Mouse (Mus musculus) MEL (cell line): ENCODE results near the gene Lrrc4. TPM values are rescaled to one million over a fixed set of nuclear protein-coding genes. Genes with fewer than 3 reads are reported as not detected.

Source experiments
- DNase-seq: peaks from one replicate; pipeline ENCODE4 v3.0.0; 2011; ENCODE audit warnings: low read depth, low spot score
- H3K27ac ChIP-seq: 2 replicates; pipeline ENCODE4 v1.5.1; 2012; ENCODE audit warnings: low read depth, mild to moderate bottlenecking, control low read depth, low read length, moderate library complexity; ENCODE audit not compliant: control insufficient read depth
- H3K27me3 ChIP-seq, 2 experiments: fragments of 150-350 bp in 1 of 2; sonication (generic) in 1 of 2; 2 replicates each; pipeline ENCODE4 v1.6.1; 2012; ENCODE audit warnings: low read length in 2 of 2, mild to moderate bottlenecking in 2 of 2, improper control_type of control experiment in 1 of 2, moderate library complexity in 1 of 2; ENCODE audit not compliant: insufficient read depth in 2 of 2, control insufficient read depth in 1 of 2
- H3K36me3 ChIP-seq, 2 experiments: 2 replicates each; pipeline ENCODE4 v1.6.1; 2012 to 2014; ENCODE audit warnings: low read length in 2 of 2, improper control_type of control experiment in 1 of 2, inconsistent platforms in 1 of 2, mild to moderate bottlenecking in 1 of 2; ENCODE audit not compliant: insufficient read depth in 2 of 2, control insufficient read depth in 1 of 2
- H3K4me1 ChIP-seq, 2 experiments: fragments of 150-350 bp in 1 of 2; sonication (generic) in 1 of 2; 2 replicates each; pipeline ENCODE4 v1.6.1; 2012; ENCODE audit warnings: low read length in 2 of 2, improper control_type of control experiment in 1 of 2, mild to moderate bottlenecking in 1 of 2; ENCODE audit not compliant: insufficient read depth in 2 of 2, control insufficient read depth in 1 of 2
- H3K4me3 ChIP-seq, 2 experiments: fragments of 150-350 bp in 1 of 2; sonication (generic) in 1 of 2; 2 replicates each; pipeline ENCODE4 v1.5.1; 2012; ENCODE audit warnings: low read depth in 2 of 2, low read length in 2 of 2, mild to moderate bottlenecking in 2 of 2, moderate library complexity in 2 of 2, control low read depth in 1 of 2, improper control_type of control experiment in 1 of 2; ENCODE audit not compliant: control insufficient read depth in 1 of 2, insufficient read depth in 1 of 2
- H3K79me2 ChIP-seq: 2 replicates; pipeline ENCODE4 v1.6.1; 2012; ENCODE audit warnings: mild to moderate bottlenecking, low read length, moderate library complexity; ENCODE audit not compliant: control insufficient read depth, poor library complexity, insufficient read depth
- H3K9ac ChIP-seq: 2 replicates; pipeline ENCODE4 v1.6.1; 2012; ENCODE audit warnings: low read depth, mild to moderate bottlenecking, control low read depth, low read length, moderate library complexity; ENCODE audit not compliant: control insufficient read depth, poor library complexity, severe bottlenecking
- H3K9me3 ChIP-seq: fragments of 150-350 bp; sonication (generic); replicated peaks from 2 replicates; pipeline ENCODE4 v1.6.1; 2012; ENCODE audit warnings: mild to moderate bottlenecking, low read length, improper control_type of control experiment, moderate library complexity; ENCODE audit not compliant: insufficient read depth
- BHLHE40 ChIP-seq: IDR thresholded peaks from 2 replicates; pipeline ENCODE4 v1.6.1; 2012; ENCODE audit warnings: low read depth, mild to moderate bottlenecking, inconsistent platforms, low read length, improper control_type of control experiment, borderline replicate concordance
- CHD2 ChIP-seq: IDR thresholded peaks from 2 replicates; pipeline ENCODE4 v1.6.1; 2011; ENCODE audit warnings: low read length, improper control_type of control experiment
- E2F4 ChIP-seq: IDR thresholded peaks from 2 replicates; pipeline ENCODE4 v1.6.1; 2011; ENCODE audit warnings: low read depth, low read length, improper control_type of control experiment, borderline replicate concordance
- GATA1 ChIP-seq: IDR thresholded peaks from 2 replicates; pipeline ENCODE4 v1.6.1; 2011; ENCODE audit warnings: low read depth, low read length, improper control_type of control experiment
- MAFK ChIP-seq: IDR thresholded peaks from 2 replicates; pipeline ENCODE4 v1.6.1; 2011; ENCODE audit warnings: low read depth, mild to moderate bottlenecking, low read length, improper control_type of control experiment, borderline replicate concordance
- MXI1 ChIP-seq: IDR thresholded peaks from 2 replicates; pipeline ENCODE4 v1.6.1; 2011; ENCODE audit warnings: mild to moderate bottlenecking, low read depth, low read length, improper control_type of control experiment
- RAD21 ChIP-seq: IDR thresholded peaks from 2 replicates; pipeline ENCODE4 v1.6.1; 2011; ENCODE audit warnings: mild to moderate bottlenecking, low read depth, low read length, improper control_type of control experiment
- SMC3 ChIP-seq: IDR thresholded peaks from 2 replicates; pipeline ENCODE4 v1.6.1; 2011; ENCODE audit warnings: low read depth, low read length, improper control_type of control experiment
- TAL1 ChIP-seq: IDR thresholded peaks from 2 replicates; pipeline ENCODE4 v1.6.1; 2012; ENCODE audit warnings: mild to moderate bottlenecking, inconsistent platforms, low read length, moderate library complexity, mixed read lengths
- UBTF ChIP-seq: IDR thresholded peaks from 2 replicates; pipeline ENCODE4 v1.6.1; 2012; ENCODE audit warnings: low read depth, mild to moderate bottlenecking, inconsistent platforms, low read length, improper control_type of control experiment, moderate library complexity, borderline replicate concordance; ENCODE audit not compliant: insufficient read depth
- USF2 ChIP-seq, 2 experiments: IDR thresholded peaks; 2 replicates each; pipeline ENCODE4 v1.6.1; 2011 to 2012; ENCODE audit warnings: improper control_type of control experiment in 2 of 2, low read length in 2 of 2, borderline replicate concordance in 1 of 2, inconsistent platforms in 1 of 2, low read depth in 1 of 2, mild to moderate bottlenecking in 1 of 2; ENCODE audit not compliant: insufficient read depth in 1 of 2
- ZC3H11A ChIP-seq: IDR thresholded peaks from 2 replicates; pipeline ENCODE4 v1.6.1; 2012; ENCODE audit warnings: low read depth, mild to moderate bottlenecking, inconsistent platforms, low read length, improper control_type of control experiment
- ZMIZ1 ChIP-seq: IDR thresholded peaks from 2 replicates; pipeline ENCODE4 v1.6.1; 2012; ENCODE audit warnings: low read depth, mild to moderate bottlenecking, inconsistent platforms, low read length, improper control_type of control experiment, moderate library complexity
- ZNF384 ChIP-seq: IDR thresholded peaks from 2 replicates; pipeline ENCODE4 v1.6.1; 2012; ENCODE audit warnings: low read depth, mild to moderate bottlenecking, inconsistent platforms, low read length, improper control_type of control experiment
- polyA plus RNA-seq, 2 experiments: library from polyadenylated mRNA; stranded (reverse) in 1 of 2; unstranded in 1 of 2; fragments of >175 nt in 1 of 2; fragments of >200 nt in 1 of 2; gene quantifications; 2 replicates each; pipeline versions ENCODE4 v1.2.1 to v1.2.4; 2012; ENCODE audit warnings: low replicate concordance in 2 of 2, low read depth in 1 of 2; ENCODE audit not compliant: insufficient read length in 2 of 2, insufficient read depth in 1 of 2, missing spikeins in 1 of 2
- total RNA-seq: library from RNA; depleted of rRNA; stranded (reverse); fragments of 300-350 nt; gene quantifications from 2 replicates; pipeline ENCODE4 v1.2.3, GENCODE M21; 2012

The Lrrc4 gene
- total and polyA plus RNA-seq, 3 experiments = 0.07 to 0.12 TPM; not detected in 1

DNA sequence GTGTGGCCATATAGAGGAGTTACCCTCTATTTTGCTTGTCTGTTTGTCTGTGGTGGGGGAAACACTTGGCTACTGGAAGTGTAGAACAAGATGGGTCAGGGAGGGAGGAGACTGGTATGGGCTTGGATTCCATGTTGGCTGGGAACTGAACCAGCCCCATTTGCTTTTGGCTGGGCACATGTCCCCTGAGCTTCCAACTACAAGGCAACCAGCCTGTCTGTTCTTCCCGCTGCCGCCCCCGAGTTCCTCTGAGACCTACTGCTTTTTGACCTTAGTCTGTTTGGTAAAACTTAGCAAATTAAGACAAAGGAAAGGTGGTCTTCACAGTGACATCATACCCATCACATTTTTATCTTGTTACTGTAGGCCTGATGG is 40.9 kb upstream of the Lrrc4 start:
- Histone ChIP-seq H3K4me3 (no peak overlapping the region), H3K27ac (no peak overlapping the region), H3K27me3 (no peaks in the 10 kb centered on the region), H3K9me3 (no peaks in the 10 kb centered on the region), H3K9ac (no peak overlapping the region), H3K36me3 (peaks cover 0 to 6% of the 10 kb centered on the region in 2 experiments), H3K79me2 (no peaks in the 10 kb centered on the region), H3K4me1 (peaks cover 6 to 7% of the 10 kb centered on the region in 2 experiments; a peak in 3 of 4 replicates)
- TF ChIP-seq MAFK (no peak), ZC3H11A (no peak), ZMIZ1 (no peak), UBTF (no peak), BHLHE40 (no peak), MXI1 (no peak), E2F4 (no peak), TAL1 (no peak), ZNF384 (no peak), CHD2 (no peak)
- no peak for DNase-seq

GRCm38 (mm10) chr6:28871725-28872420 is 40.3 kb upstream of the Lrrc4 start:
- TF ChIP-seq RAD21 (no peak), SMC3 (no peak), USF2 (IDR thresholded peaks at IDR 0.05; ENCODE audit: borderline replicate concordance in 1 of 2, insufficient read depth in 1 of 2, low read depth in 1 of 2, low read length in 2 of 2) (no peak), GATA1 (0 out of 2 replicates have a peak, but pooled peaks have one; percentile 17)
- H3K27me3 ChIP-seq = no peaks in the 10 kb centered on the region
- peaks cover 9 to 12% of the 10 kb centered on the region in 2 experiments for H3K4me1 ChIP-seq
- H3K4me3 ChIP-seq = no peak overlapping the region
- H3K9me3 ChIP-seq = no peaks in the 10 kb centered on the region
- peak; percentile 64 for DNase-seq
- H3K36me3 ChIP-seq = peaks cover 0 to 11% of the 10 kb centered on the region in 2 experiments
- no peak overlapping the region for H3K27ac ChIP-seq
- H3K79me2 ChIP-seq = no peaks in the 10 kb centered on the region
- H3K9ac ChIP-seq = no peak overlapping the region
